Mouse (Mus musculus) embryo, embryonic 10.5 days (tissue): Measurements from ENCODE around the gene Uggt1.

ENCODE experiments used
- DNase-seq: peaks from one replicate; pipeline ENCODE4 v3.0.0-alpha.2; 2015; ENCODE audit warnings: low spot score

Uggt1 gene

DNA sequence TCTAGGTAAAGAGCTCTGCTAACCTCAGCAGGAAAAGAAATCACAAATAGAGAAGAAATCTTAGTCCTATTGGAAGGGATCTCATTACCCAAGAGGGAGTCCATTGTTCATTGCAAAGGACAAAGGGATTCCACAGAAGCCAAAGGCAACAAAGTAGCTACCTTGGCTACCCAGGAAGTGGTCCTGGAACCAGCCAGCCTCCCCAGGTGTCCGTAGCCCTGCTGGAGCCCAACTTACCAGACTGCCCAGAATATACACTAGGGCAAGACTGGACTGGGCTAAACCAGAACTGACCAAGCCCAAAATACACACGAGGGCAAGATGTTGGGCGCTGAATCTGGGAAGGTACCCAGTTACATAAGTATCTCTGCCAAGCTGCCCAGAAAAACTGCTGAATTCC is 129.7 kb downstream of the Uggt1 start:
- DNase-seq, result no peak

GRCm38 (mm10) chr1:36113670-36114069 is 130.8 kb downstream of the Uggt1 start:
- no peak for DNase-seq

GRCm38 (mm10) chr1:36112665-36113064 is 131.9 kb downstream of the Uggt1 start:
- no peak for DNase-seq

DNA sequence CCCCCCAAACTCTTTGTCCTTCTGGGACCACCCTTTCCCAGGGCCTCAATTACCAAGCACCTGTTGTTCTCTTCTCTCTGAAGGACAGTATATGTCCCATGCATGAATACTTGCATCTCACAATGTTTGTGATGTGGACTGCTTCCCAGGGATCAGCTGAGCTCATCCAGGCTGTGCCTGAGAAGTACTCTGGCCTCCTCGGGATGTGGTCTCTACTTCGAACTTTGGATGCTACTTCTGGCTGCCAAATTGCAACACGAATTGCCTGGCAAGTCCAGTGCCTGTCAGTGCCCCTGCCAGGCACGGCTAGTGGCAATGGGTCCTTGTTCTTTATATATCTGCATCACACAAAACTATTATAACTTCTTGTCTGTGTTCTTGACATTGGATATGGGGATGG is 134.5 kb downstream of the Uggt1 start:
- no peak for DNase-seq

GRCm38 (mm10) chr1:36105917-36106706 is 138.4 kb downstream of the Uggt1 start:
- no peak for DNase-seq

DNA sequence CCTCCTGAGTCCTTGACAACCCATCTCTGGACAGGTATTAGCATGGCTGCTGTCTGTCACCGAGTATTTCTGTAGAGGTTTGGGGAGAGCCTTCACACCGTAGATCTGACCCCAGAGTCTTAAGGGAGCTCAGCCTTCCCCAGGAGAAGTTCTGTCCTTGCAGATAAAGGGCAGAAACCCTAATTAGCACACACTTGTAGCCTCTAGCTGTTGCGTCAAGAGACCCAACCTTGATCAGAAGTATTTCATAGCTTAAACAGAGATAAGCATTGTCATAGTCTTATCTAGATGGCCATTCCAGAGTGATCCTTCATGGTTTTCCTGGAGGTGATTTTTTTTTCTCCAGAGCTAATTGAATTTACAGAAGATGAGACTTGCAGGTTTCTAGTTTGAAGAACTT is 144.1 kb downstream of the Uggt1 start:
- DNase-seq, result no peak

DNA sequence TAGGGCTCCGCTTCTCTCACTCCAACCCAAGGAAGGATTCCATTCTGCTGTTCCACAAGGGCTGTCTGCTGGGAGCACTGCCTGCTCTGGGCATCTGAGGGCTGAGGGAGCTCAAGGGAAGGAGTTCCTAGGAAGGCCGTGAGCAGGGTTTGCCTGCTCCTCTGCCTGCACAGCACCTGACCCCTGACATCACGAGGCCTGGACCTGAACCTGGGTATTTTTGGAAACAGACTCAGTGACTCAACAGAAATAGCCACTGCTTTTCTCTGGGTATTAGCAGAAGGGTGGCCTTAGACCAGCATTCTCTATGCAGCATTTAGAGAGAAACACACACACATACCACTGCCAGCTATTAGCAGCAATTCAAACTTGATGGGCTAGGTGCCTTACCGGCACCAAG is 146.1 kb downstream of the Uggt1 start:
- DNase-seq, result no peak

- no peak for DNase-seq
Measured at GRCm38 (mm10) chr1:36095423-36096272, 148.9 kb downstream of the Uggt1 start.

DNA sequence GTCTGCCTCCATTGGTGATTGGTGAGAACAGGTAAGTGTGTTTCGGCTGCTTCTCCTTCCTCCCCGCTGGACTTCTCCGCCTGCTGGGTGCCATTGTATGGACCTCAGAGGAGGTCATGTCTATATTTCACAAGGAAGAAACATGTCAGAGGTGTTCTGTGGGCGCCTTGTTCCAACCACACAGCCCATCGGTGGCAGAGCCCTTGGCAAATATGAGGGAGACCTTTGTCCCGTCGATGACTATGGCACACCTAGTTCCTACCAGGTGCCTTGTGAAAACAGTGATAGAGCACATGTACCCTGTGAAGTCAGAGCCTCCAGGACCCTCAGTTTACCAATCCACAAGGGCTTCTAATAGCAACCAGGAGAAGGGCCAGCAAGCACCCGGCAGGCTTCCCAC is 150.8 kb downstream of the Uggt1 start:
- no peak for DNase-seq

DNA sequence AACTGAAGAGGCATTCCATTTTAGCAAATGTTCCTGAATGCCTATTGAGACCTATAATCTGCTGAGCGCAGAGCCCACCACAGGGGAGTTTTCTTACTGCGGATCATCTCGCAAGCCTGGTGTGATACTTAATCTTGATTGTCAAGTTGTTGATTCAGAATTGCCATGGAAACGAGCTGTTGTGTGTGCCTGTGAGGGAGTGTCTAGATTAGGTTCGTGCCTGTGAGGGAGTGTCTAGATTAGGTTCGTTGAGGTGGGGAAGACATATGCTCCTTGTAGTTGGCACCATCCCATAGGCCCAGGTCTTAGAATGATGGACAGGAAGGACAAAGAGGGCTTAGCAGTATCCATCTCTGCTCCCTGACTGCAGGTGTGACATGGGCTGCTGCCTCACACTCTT is 153.3 kb downstream of the Uggt1 start:
- DNase-seq, result no peak

DNA sequence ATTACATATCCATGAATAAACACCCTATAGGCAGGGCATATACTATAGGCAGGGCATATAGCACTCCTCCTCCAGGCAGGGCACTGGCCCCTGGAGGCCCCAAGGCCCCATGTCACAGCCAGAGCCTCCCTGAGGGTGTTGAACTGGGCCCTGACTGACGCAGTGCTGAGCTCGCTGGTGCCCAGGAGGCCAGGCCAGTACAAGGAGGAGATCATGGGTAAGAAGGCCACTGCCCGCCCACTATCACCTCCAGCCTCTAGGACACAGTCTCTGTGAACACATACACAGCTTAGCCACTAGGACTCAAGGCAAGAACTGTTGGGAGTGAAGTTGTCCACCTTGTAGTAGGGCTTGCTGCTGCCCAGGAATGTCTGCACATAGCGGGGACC is 153.8 kb downstream of the Uggt1 start:
- no peak for DNase-seq
